Mouse (Mus musculus): Measurements from ENCODE around the gene Cep68. TPM values are rescaled to one million over a fixed set of nuclear protein-coding genes. Genes with fewer than 3 reads are reported as not detected.

The Cep68 gene
- 4.1 and 4.5 TPM in 2 replicates for polyA plus RNA-seq (2012; rRNA removed)

DNA sequence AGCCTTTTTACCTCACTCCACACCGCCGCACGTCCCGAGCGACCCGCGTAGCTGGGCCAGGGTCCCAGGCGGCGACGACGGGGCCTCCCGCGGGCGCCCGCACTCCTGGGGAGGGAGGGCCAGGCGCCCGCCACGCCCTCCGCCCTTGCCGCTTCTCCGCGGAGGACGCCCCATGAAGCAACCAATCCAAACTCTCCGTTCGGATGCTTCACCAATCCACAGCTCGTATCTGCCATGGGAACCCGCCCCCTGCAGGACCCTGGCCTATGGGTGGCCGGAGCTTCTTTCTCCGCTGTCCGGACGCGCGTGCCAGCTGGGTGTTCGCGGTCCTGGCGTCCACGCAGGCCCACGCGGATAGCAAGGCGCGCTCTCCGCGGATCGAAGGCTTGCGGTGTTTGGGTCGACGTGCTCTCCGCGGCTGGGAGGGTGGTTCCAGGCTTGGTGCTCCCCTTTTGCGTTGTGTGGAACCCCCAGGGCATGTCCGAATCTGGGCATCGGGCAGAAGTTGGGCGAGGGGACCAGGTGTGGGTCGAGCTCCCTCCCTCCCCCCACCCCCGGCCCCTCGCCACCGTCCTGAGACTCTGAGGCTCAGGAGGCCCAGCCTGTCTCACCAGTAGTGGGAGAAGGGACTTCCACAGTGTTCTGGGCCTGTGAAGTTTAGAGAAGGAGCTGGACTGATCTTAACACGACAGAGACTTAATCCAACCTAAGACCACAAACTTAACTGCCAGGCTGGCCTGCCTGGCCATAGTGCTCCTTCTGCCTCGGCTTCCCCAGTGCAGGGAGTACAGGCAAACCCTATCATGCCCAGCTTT is at the start of gene Cep68:
Gene Cep68 (minus strand): TSS at position 134 of the 815 bp plus-strand sequence.

GRCm38 (mm10) chr11:20200713-20201575 is 48.3 kb downstream of the Cep68 start, which contains the start of gene Rab1a:
Gene Rab1a (plus strand): TSS chr11:20201432.

Other genes with a start within 250 kb of the Cep68 start
- gene Actr2, start 136.5 kb downstream of the Cep68 start, polyA plus RNA-seq (2012; rRNA removed): 34.1 and 42.6 TPM in 2 replicates
- gene Rab1a, start 48.0 kb downstream of the Cep68 start, polyA plus RNA-seq (2012; rRNA removed): 49.7 and 60.7 TPM in 2 replicates
- 3.6 and 4.6 TPM in 2 replicates for gene Slc1a4, start 83.3 kb upstream of the Cep68 start, polyA plus RNA-seq (2012; rRNA removed)